Mouse (Mus musculus) kidney, adult 8-10 months (tissue): ENCODE data around the gene Spin2f.
"Not testable (repeated sequence)": the region's sequence is repeated elsewhere in the genome, so short reads cannot be mapped to it uniquely, and the experiment has no call there.

Experiments used
- DNase-seq, 2 experiments: peaks; one replicate each; pipeline ENCODE4 v3.0.0; 2022

The Spin2f gene

GRCm38 (mm10) chrX:31253594-31253993 is at the start of gene Spin2f:
Spin2f (plus strand) TSS chrX:31253894.
- not testable (repeated sequence) for DNase-seq

- not testable (repeated sequence) for DNase-seq
Measured at GRCm38 (mm10) chrX:31212136-31212535, 41.6 kb upstream of the Spin2f start.

GRCm38 (mm10) chrX:31223536-31223935 is 30.2 kb upstream of the Spin2f start:
- not testable (repeated sequence) for DNase-seq

GRCm38 (mm10) chrX:31235088-31235487 is 18.6 kb upstream of the Spin2f start:
- not testable (repeated sequence) for DNase-seq

GRCm38 (mm10) chrX:31241754-31242153 is 11.9 kb upstream of the Spin2f start:
- DNase-seq, result not testable (repeated sequence)
